Mouse (Mus musculus): ENCODE results near the gene Arhgef25.
"Not testable (repeated sequence)": the region's sequence is repeated elsewhere in the genome, so short reads cannot be mapped to it uniquely, and the experiment has no call there.

The Arhgef25 gene

GRCm38 (mm10) chr10:127203106-127203505 is 13.2 kb upstream of the Arhgef25 start:
- no peak for DNase-seq

GRCm38 (mm10) chr10:127200279-127200678 is 10.4 kb upstream of the Arhgef25 start:
- no peak for DNase-seq

GRCm38 (mm10) chr10:127199474-127199873 is 9.6 kb upstream of the Arhgef25 start:
- no peak for DNase-seq

- DNase-seq, result no peak
These were observed 9.2 kb upstream of the Arhgef25 start for GRCm38 (mm10) chr10:127199068-127199467.

- DNase-seq, result no peak
These were observed 8.6 kb upstream of the Arhgef25 start for GRCm38 (mm10) chr10:127198492-127198891.

- no peak for DNase-seq
These were observed 7.7 kb upstream of the Arhgef25 start for GRCm38 (mm10) chr10:127197505-127198110.

GRCm38 (mm10) chr10:127197104-127197503 is 7.2 kb upstream of the Arhgef25 start:
- no peak for DNase-seq

GRCm38 (mm10) chr10:127196392-127196791 is 6.5 kb upstream of the Arhgef25 start:
- peak; percentile 67 for DNase-seq

- DNase-seq, result peak; percentile 40
These were observed 5.6 kb upstream of the Arhgef25 start, which contains the start of gene Dtx3 for GRCm38 (mm10) chr10:127195328-127196129. Gene Dtx3 (minus strand): TSS chr10:127195728.

- peak; percentile 77 for DNase-seq
These were observed 4.8 kb upstream of the Arhgef25 start for GRCm38 (mm10) chr10:127194428-127195327.

- no peak for DNase-seq
These were observed 3.1 kb upstream of the Arhgef25 start for GRCm38 (mm10) chr10:127193011-127193410.

- not testable (repeated sequence) for DNase-seq
These were observed 2.1 kb upstream of the Arhgef25 start for GRCm38 (mm10) chr10:127192057-127192328.

GRCm38 (mm10) chr10:127191191-127192056 is 1.5 kb upstream of the Arhgef25 start:
- DNase-seq, result no peak

- DNase-seq, result no peak
These were observed 711 bp upstream of the Arhgef25 start for GRCm38 (mm10) chr10:127190398-127191190.

- DNase-seq, result peak; percentile 61
These were observed 700 bp downstream of the Arhgef25 start for GRCm38 (mm10) chr10:127189116-127189650.

GRCm38 (mm10) chr10:127188465-127189115 is 1.3 kb downstream of the Arhgef25 start:
- peak; percentile 52 for DNase-seq

GRCm38 (mm10) chr10:127188079-127188453 is 1.8 kb downstream of the Arhgef25 start:
- no peak for DNase-seq

- no peak for DNase-seq
These were observed 2.4 kb downstream of the Arhgef25 start for GRCm38 (mm10) chr10:127187371-127188078.

- DNase-seq, result no peak
These were observed 3.4 kb downstream of the Arhgef25 start for GRCm38 (mm10) chr10:127186451-127186850.

- no peak for DNase-seq
These were observed 4.4 kb downstream of the Arhgef25 start for GRCm38 (mm10) chr10:127185506-127185905.

All from lung, postnatal 14 days (tissue).